1 mouse cellular context compared by ENCODE assay signal in the genomic region with DNA sequence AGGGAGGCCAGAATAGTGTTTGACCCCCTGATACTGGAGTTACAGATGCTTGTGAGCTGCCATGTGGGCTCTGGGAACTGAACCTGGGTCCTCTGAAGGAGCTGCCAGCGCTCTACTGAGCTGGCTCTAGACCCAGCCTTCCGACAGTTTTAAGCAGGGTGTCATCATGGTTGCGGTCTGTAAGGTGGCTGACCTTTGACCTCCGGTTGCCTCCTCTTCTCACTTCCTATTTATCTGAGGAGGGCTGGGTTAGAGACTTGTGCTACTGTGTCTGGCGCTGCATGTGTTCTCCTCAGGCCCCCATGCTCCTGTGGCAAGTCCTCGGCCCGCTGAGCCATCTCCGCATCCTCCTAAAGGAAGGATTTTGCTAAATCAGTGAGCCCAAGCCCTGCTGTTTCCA.
TF ChIP-seq lines count a peak whose summit lies in the region.

No protein-coding gene starts in this region.

TF ChIP-seq in CH12.LX, 34 proteins besides CTCF, POLR2A, EP300 and RAD21 (continued from another document):
- TF ChIP-seq MXI1 (IDR thresholded peaks at IDR 0.05; ENCODE audit: low read depth, low read length) (peak; percentile 58; the same call in 1 of the 2 replicates), MYC (IDR thresholded peaks at IDR 0.05; ENCODE audit: low read depth, low read length) (peak; percentile 52; the same call in 1 of the 2 replicates), CHD2 (IDR thresholded peaks at IDR 0.05; ENCODE audit: low read length) (peak; percentile 59; the same call in 1 of the 2 replicates), IRF4 (IDR thresholded peaks at IDR 0.05; ENCODE audit: low read depth, low read length) (peak; percentile 80), CHD1 (IDR thresholded peaks at IDR 0.05; ENCODE audit: low read depth, low read length) (no peak)
